Mouse (Mus musculus): ENCODE data around the gene Jund. TPM values are rescaled to one million over a fixed set of nuclear protein-coding genes. Genes with fewer than 3 reads are reported as not detected.

The Jund gene
- total and polyA plus RNA-seq, 3 experiments, result 16.5 to 18.8 TPM; not detected in 1

DNA sequence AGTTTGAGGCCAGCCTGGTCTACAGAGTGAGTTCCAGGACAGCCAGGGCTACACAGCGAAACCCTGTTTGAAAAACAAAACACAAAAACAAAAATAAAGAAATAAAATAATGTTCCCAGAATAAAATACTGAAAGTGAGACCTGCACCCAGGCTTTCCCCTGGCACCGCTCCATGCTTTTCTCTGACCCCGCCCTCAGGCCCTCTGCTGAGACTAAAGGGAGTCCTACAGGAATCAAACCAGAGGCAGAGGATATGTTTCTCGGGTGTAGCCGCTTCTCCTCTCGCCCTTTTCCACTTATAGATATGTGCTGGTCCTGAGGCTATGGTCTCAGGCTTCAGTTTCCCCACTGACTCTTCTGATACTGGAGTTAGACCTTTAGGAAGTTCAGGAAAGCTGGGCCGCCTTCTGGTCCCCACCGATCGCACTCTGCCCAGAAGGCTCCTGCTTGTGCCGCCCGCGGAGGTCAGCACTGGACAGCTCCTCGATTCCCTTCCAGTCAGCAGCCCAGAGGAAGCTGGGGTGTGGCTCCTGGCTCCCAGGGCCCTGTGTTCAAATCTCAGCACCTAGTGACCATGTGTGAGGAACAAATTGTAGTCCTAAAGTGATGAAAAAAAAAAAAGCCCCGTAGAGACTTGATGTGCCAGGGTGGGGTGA lies 27.2 kb downstream of the Jund start:
- Histone ChIP-seq H3K27me3 (ENCODE audit: control insufficient read depth in 1 of 2, insufficient read depth in 2 of 2, low read length in 2 of 2) (no peaks in the 10 kb centered on the region; a peak in 3 of 4 replicates), H3K9me3 (replicated peaks; ENCODE audit: insufficient read depth, low read length) (no peaks in the 10 kb centered on the region), H3K79me2 (ENCODE audit: control insufficient read depth, insufficient read depth, low read length, poor library complexity) (no peaks in the 10 kb centered on the region), H3K4me3 (ENCODE audit: control insufficient read depth in 1 of 2, insufficient read depth in 1 of 2, low read depth in 2 of 2, low read length in 2 of 2) (no peak overlapping the region), H3K9ac (ENCODE audit: control insufficient read depth, low read depth, low read length, poor library complexity, severe bottlenecking) (no peak overlapping the region), H3K4me1 (ENCODE audit: control insufficient read depth in 1 of 2, insufficient read depth in 2 of 2, low read length in 2 of 2) (peaks cover 0 to 4% of the 10 kb centered on the region in 2 experiments; a peak in 2 of 4 replicates), H3K27ac (ENCODE audit: control insufficient read depth, low read depth, low read length) (no peak overlapping the region), H3K36me3 (ENCODE audit: control insufficient read depth in 1 of 2, insufficient read depth in 2 of 2, low read length in 2 of 2) (no peaks in the 10 kb centered on the region)
- DNase-seq (ENCODE audit: low read depth, low spot score), result no peak
- TF ChIP-seq NRF1 (IDR thresholded peaks at IDR 0.05; ENCODE audit: insufficient read depth, low read depth, low read length, poor library complexity, severe bottlenecking) (no peak), POLR2A (IDR thresholded peaks at IDR 0.05; ENCODE audit: control insufficient read depth in 1 of 2, insufficient read depth in 1 of 2, low read depth in 1 of 2, low read length in 2 of 2, poor library complexity in 1 of 2) (no peak), USF1 (IDR thresholded peaks at IDR 0.05; ENCODE audit: low read depth, low read length) (no peak), GATA1 (IDR thresholded peaks at IDR 0.05; ENCODE audit: low read depth, low read length) (no peak), GABPA (IDR thresholded peaks at IDR 0.05; ENCODE audit: low read depth, low read length) (no peak), TAL1 (IDR thresholded peaks at IDR 0.05; ENCODE audit: low read length) (no peak), ETS1 (IDR thresholded peaks at IDR 0.05; ENCODE audit: low read depth, low read length) (no peak), CTCF (IDR thresholded peaks at IDR 0.05 in 2 of 3, conservative IDR thresholded peaks at IDR 0.05 in 1 of 3; ENCODE audit: control insufficient read depth in 1 of 3, insufficient read depth in 1 of 3, low read depth in 2 of 3, low read length in 3 of 3, poor library complexity in 1 of 3, severe bottlenecking in 1 of 3) (no peak), CHD1 (IDR thresholded peaks at IDR 0.05; ENCODE audit: low read depth, low read length) (no peak), KAT2A (conservative IDR thresholded peaks at IDR 0.05; ENCODE audit: low read depth, low read length) (no peak), ELF1 (IDR thresholded peaks at IDR 0.05; ENCODE audit: low read depth, low read length) (no peak), SIN3A (IDR thresholded peaks at IDR 0.05; ENCODE audit: low read length) (no peak), E2F4 (IDR thresholded peaks at IDR 0.05; ENCODE audit: borderline replicate concordance, low read depth, low read length) (no peak), MYC (IDR thresholded peaks at IDR 0.05; ENCODE audit: low read depth, low read length) (no peak), USF2 (IDR thresholded peaks at IDR 0.05; ENCODE audit: borderline replicate concordance in 1 of 2, insufficient read depth in 1 of 2, low read depth in 1 of 2, low read length in 2 of 2) (no peak), ZC3H11A (IDR thresholded peaks at IDR 0.05; ENCODE audit: low read depth, low read length) (no peak), MEF2A (IDR thresholded peaks at IDR 0.05; ENCODE audit: extremely low read depth, insufficient replicate concordance, low read depth, low read length, poor library complexity, severe bottlenecking) (no peak), MYB (IDR thresholded peaks at IDR 0.05; ENCODE audit: low read depth, low read length) (no peak), HCFC1 (IDR thresholded peaks at IDR 0.05; ENCODE audit: low read depth, low read length) (no peak)

GRCm38 (mm10) chr8:70726721-70727120 lies 28.0 kb downstream of the Jund start:
- no peaks in the 10 kb centered on the region for H3K36me3 ChIP-seq (ENCODE audit: control insufficient read depth in 1 of 2, insufficient read depth in 2 of 2, low read length in 2 of 2)
- no peaks in the 10 kb centered on the region for H3K9me3 ChIP-seq (replicated peaks; ENCODE audit: insufficient read depth, low read length)
- TF ChIP-seq ZC3H11A (IDR thresholded peaks at IDR 0.05; ENCODE audit: low read depth, low read length) (no peak), HCFC1 (IDR thresholded peaks at IDR 0.05; ENCODE audit: low read depth, low read length) (no peak), CTCF (IDR thresholded peaks at IDR 0.05 in 2 of 3, conservative IDR thresholded peaks at IDR 0.05 in 1 of 3; ENCODE audit: control insufficient read depth in 1 of 3, insufficient read depth in 1 of 3, low read depth in 2 of 3, low read length in 3 of 3, poor library complexity in 1 of 3, severe bottlenecking in 1 of 3) (no peak), POLR2AphosphoS5 (IDR thresholded peaks at IDR 0.05; ENCODE audit: borderline replicate concordance, low read depth, low read length) (no peak), RCOR1 (IDR thresholded peaks at IDR 0.05; ENCODE audit: low read depth, low read length) (no peak), ELF1 (IDR thresholded peaks at IDR 0.05; ENCODE audit: low read depth, low read length) (no peak), ZKSCAN1 (IDR thresholded peaks at IDR 0.05; ENCODE audit: low read depth, low read length) (no peak), MAX (IDR thresholded peaks at IDR 0.05; ENCODE audit: low read length) (no peak), POLR2AphosphoS2 (IDR thresholded peaks at IDR 0.05; ENCODE audit: low read length) (no peak), UBTF (IDR thresholded peaks at IDR 0.05; ENCODE audit: borderline replicate concordance, insufficient read depth, low read depth, low read length) (no peak)
- H3K27ac ChIP-seq (ENCODE audit: control insufficient read depth, low read depth, low read length), result no peak overlapping the region
- H3K4me3 ChIP-seq (ENCODE audit: control insufficient read depth in 1 of 2, insufficient read depth in 1 of 2, low read depth in 2 of 2, low read length in 2 of 2), result no peak overlapping the region
- H3K79me2 ChIP-seq (ENCODE audit: control insufficient read depth, insufficient read depth, low read length, poor library complexity), result no peaks in the 10 kb centered on the region
- DNase-seq (ENCODE audit: low read depth, low spot score), result no peak
- H3K9ac ChIP-seq (ENCODE audit: control insufficient read depth, low read depth, low read length, poor library complexity, severe bottlenecking), result no peak overlapping the region
- no peaks in the 10 kb centered on the region; a peak in 3 of 4 replicates for H3K27me3 ChIP-seq (ENCODE audit: control insufficient read depth in 1 of 2, insufficient read depth in 2 of 2, low read length in 2 of 2)
- H3K4me1 ChIP-seq (ENCODE audit: control insufficient read depth in 1 of 2, insufficient read depth in 2 of 2, low read length in 2 of 2), result peaks cover 0 to 5% of the 10 kb centered on the region in 2 experiments; a peak in 2 of 4 replicates

Measured in MEL (cell line).